Mouse (Mus musculus) embryonic facial prominence, embryonic 10.5 days (tissue): ENCODE data around the gene Clock. TPM values are rescaled to one million over a fixed set of nuclear protein-coding genes. Genes with fewer than 3 reads are reported as not detected.

Experiments used
- DNase-seq: peaks from one replicate; pipeline ENCODE4 v3.0.0-alpha.2; 2017; ENCODE audit warnings: low spot score
- H3K27ac ChIP-seq: fragments of 300-500 bp; sonication (generic); replicated peaks from 2 replicates; pipeline ENCODE4 v1.5.1; 2016; ENCODE audit warnings: mild to moderate bottlenecking
- H3K27me3 ChIP-seq: fragments of 300-500 bp; sonication (generic); replicated peaks from 2 replicates; pipeline ENCODE4 v1.6.1; 2016; ENCODE audit warnings: low read depth, mild to moderate bottlenecking; ENCODE audit not compliant: poor library complexity, severe bottlenecking
- H3K36me3 ChIP-seq: fragments of 300-500 bp; sonication (generic); replicated peaks from 2 replicates; pipeline ENCODE4 v1.6.1; 2016; ENCODE audit warnings: mild to moderate bottlenecking, moderate library complexity
- H3K4me1 ChIP-seq: fragments of 300-500 bp; sonication (generic); 2 replicates; pipeline ENCODE4 v1.6.1; 2016
- H3K4me3 ChIP-seq: fragments of 300-500 bp; sonication (generic); 2 replicates; pipeline ENCODE4 v1.5.1; 2016; ENCODE audit warnings: mild to moderate bottlenecking, moderate library complexity
- H3K9me3 ChIP-seq: fragments of 300-500 bp; sonication (generic); 2 replicates; pipeline ENCODE4 v1.6.1; 2016; ENCODE audit warnings: mild to moderate bottlenecking
- WGBS: fragments of 180-500 bp; shearing (Covaris S2); methylation state at CpG from one replicate; pipeline ENCODE4 v1.1.7; 2016; 5-methylcytosine and 5-hydroxymethylcytosine counted together
- polyA plus RNA-seq: library from polyadenylated mRNA; unstranded; fragments of >200 nt; fragmentation: Nextera tagmentation; extraction: Ambion mirVana; gene quantifications from 2 replicates; pipeline ENCODE4 v1.2.1, GENCODE M21; 2016

Clock gene
- polyA plus RNA-seq, 1 experiment from 2014 or later = 10.5 TPM

DNA sequence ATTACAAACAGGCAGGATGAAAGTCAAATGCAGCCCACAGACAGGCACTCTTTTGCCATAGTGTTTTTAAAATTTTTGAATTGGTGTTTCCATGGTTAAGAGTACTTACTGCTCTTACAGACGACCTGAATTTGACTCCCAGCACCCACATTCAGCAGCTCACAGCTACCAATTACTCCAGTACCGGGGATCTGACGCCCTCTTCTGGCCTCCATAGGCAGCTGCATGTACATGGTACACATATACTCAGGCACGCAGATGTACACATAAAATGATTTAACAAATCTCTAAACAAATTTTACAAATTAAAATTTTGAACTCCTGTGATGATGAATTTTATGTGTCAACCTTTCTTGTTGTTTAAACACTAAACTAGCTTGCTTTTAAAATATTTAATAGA, 134.1 kb downstream of the Clock start:
- no peaks in the 10 kb centered on the region for H3K9me3 ChIP-seq
- no peak overlapping the region for H3K27ac ChIP-seq
- no peak overlapping the region for H3K4me3 ChIP-seq
- H3K27me3 ChIP-seq = no peaks in the 10 kb centered on the region
- WGBS = 78% methylated on average over 4 of the region's 4 CpGs
- no peaks in the 10 kb centered on the region for H3K36me3 ChIP-seq
- peaks cover under 1% of the 10 kb centered on the region; the same call in 1 of the 2 replicates for H3K4me1 ChIP-seq
- no peak for DNase-seq

GRCm38 (mm10) chr5:76164827-76165226, 139.8 kb downstream of the Clock start:
- Histone ChIP-seq H3K9me3 (no peaks in the 10 kb centered on the region), H3K27me3 (no peaks in the 10 kb centered on the region), H3K4me3 (no peak overlapping the region), H3K36me3 (no peaks in the 10 kb centered on the region), H3K27ac (no peak overlapping the region), H3K4me1 (peaks cover 23% of the 10 kb centered on the region)
- no peak for DNase-seq
- 51% methylated on average over 7 of the region's 7 CpGs for WGBS

GRCm38 (mm10) chr5:76163828-76164390, 140.7 kb downstream of the Clock start:
- no peak overlapping the region; the same call in 1 of the 2 replicates for H3K27ac ChIP-seq
- no peaks in the 10 kb centered on the region for H3K27me3 ChIP-seq
- H3K4me3 ChIP-seq = no peak overlapping the region
- DNase-seq = peak; percentile 37
- 28% methylated on average over 4 of the region's 4 CpGs for WGBS
- H3K36me3 ChIP-seq = no peaks in the 10 kb centered on the region
- no peaks in the 10 kb centered on the region for H3K9me3 ChIP-seq
- peaks cover 23% of the 10 kb centered on the region for H3K4me1 ChIP-seq

- no peak overlapping the region for H3K4me3 ChIP-seq
- 79% methylated on average over 5 of the region's 5 CpGs for WGBS
Measured at GRCm38 (mm10) chr5:76162926-76163325, 141.7 kb downstream of the Clock start.

DNA sequence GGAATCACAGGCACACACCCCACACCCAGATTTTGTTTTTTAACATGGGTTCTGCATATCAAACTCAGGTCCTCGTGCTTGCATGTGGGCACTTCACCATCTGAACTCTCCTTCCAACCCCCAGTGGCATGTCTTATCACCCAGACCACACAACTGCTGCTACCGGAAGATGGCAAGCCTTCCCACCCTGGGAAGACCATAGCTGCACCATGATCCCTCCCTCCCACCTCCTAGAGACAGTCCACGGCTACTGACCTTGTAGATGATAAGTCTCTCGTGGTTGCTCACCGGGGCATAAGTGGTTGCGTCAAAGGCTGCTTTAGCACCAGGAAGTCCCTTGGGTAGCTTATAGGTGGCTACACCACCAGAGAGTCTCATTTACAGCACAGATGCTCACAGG, 143.1 kb downstream of the Clock start:
- H3K27me3 ChIP-seq = no peaks in the 10 kb centered on the region

More at GRCm38 (mm10) chr5:76162926-76163325, 141.7 kb downstream of the Clock start:
- Histone ChIP-seq H3K36me3 (no peaks in the 10 kb centered on the region), H3K27ac (0 out of 2 replicates have a peak overlapping the region, but pooled peaks have one; percentile 11), H3K4me1 (peaks cover 23% of the 10 kb centered on the region), H3K9me3 (no peaks in the 10 kb centered on the region), H3K27me3 (no peaks in the 10 kb centered on the region)
- DNase-seq = no peak

DNA sequence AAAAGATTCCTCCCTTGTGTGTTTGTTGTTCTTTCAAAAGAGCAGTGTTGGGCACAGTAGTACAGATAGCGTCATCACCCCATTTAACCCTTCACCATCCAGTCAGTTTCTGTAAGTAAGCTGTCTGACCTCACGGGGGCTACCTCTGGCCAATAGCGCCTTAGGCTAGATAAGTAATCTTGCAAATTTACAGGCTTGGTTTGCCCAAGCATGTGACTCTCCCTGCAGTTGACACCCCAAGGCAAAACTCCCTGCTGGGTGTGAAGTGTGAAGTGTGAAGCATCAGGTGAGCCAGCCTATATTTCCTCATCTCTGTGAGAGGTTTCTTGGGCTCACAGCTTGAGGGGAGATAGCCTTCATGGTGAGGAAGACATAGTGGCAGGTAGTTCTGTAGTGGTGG, 144.5 kb downstream of the Clock start:
- Histone ChIP-seq H3K4me1 (peaks cover 19% of the 10 kb centered on the region), H3K27me3 (no peaks in the 10 kb centered on the region), H3K9me3 (no peaks in the 10 kb centered on the region), H3K27ac (no peak overlapping the region), H3K4me3 (no peak overlapping the region), H3K36me3 (peaks cover 10% of the 10 kb centered on the region)
- no peak for DNase-seq
- WGBS = 61% methylated on average over 3 of the region's 3 CpGs

More for the DNA sequence above, 143.1 kb downstream of the Clock start:
- H3K36me3 ChIP-seq = peaks cover under 1% of the 10 kb centered on the region; the same call in 1 of the 2 replicates
- no peak overlapping the region for H3K27ac ChIP-seq
- H3K9me3 ChIP-seq = no peaks in the 10 kb centered on the region
- peaks cover 23% of the 10 kb centered on the region for H3K4me1 ChIP-seq
- no peak for DNase-seq
- WGBS = 91% methylated on average over 6 of the region's 6 CpGs
- H3K4me3 ChIP-seq = no peak overlapping the region

Other genes starting within 250 kb of the Clock start
- gene Srd5a3, start 164.5 kb downstream of the Clock start, polyA plus RNA-seq = 25.1 and 26.2 TPM in 2 replicates
- gene Tmem165, start 120.9 kb downstream of the Clock start, polyA plus RNA-seq = 74.0 and 74.1 TPM in 2 replicates
- gene Pdcl2, start 26.4 kb upstream of the Clock start, polyA plus RNA-seq = not detected in 2 replicates
- 0.38 and 0.67 TPM in 2 replicates for gene Nmu, start 59.0 kb upstream of the Clock start, polyA plus RNA-seq
- 7.2 and 8.6 TPM in 2 replicates for gene Gm7271, start 179.2 kb upstream of the Clock start, polyA plus RNA-seq
- gene Exoc1, start 224.5 kb upstream of the Clock start, polyA plus RNA-seq = 42.4 and 44.1 TPM in 2 replicates